Mouse (Mus musculus) ovary, adult 18-20 months (tissue): ENCODE results near the gene Syne3.

ENCODE experiments used
- DNase-seq: peaks from one replicate; pipeline ENCODE4 v3.0.0; 2022; ENCODE audit warnings: low spot score, mixed read lengths

Syne3 gene

GRCm38 (mm10) chr12:105025947-105026586, 16.5 kb upstream of the Syne3 start:
- no peak for DNase-seq

- no peak for DNase-seq
These were observed 15.8 kb upstream of the Syne3 start for GRCm38 (mm10) chr12:105025271-105025946.

- DNase-seq: no peak
These were observed 13.2 kb upstream of the Syne3 start for GRCm38 (mm10) chr12:105022776-105023175.

GRCm38 (mm10) chr12:105022141-105022540, 12.5 kb upstream of the Syne3 start:
- no peak for DNase-seq

GRCm38 (mm10) chr12:105021441-105022069, 11.9 kb upstream of the Syne3 start:
- no peak for DNase-seq

GRCm38 (mm10) chr12:105019359-105020219, 10.0 kb upstream of the Syne3 start:
- peak; percentile 82 for DNase-seq

GRCm38 (mm10) chr12:105016639-105017038, 7.0 kb upstream of the Syne3 start:
- no peak for DNase-seq

- no peak for DNase-seq
These were observed 6.6 kb upstream of the Syne3 start for GRCm38 (mm10) chr12:105016199-105016598.

- peak; percentile 54 for DNase-seq
These were observed 3.5 kb upstream of the Syne3 start for GRCm38 (mm10) chr12:105013065-105013464.

GRCm38 (mm10) chr12:105012314-105012713, 2.7 kb upstream of the Syne3 start:
- DNase-seq: no peak

GRCm38 (mm10) chr12:105011589-105011988, 2.0 kb upstream of the Syne3 start:
- DNase-seq: no peak

- no peak for DNase-seq
These were observed 693 bp upstream of the Syne3 start for GRCm38 (mm10) chr12:105010213-105010790.

- peak; percentile 52 for DNase-seq
These were observed 844 bp downstream of the Syne3 start for GRCm38 (mm10) chr12:105008752-105009178.

- DNase-seq: no peak
These were observed 1.5 kb downstream of the Syne3 start for GRCm38 (mm10) chr12:105008150-105008549.

GRCm38 (mm10) chr12:105005715-105005972, 4.0 kb downstream of the Syne3 start:
- DNase-seq: no peak

- peak; percentile 39 for DNase-seq
These were observed 4.5 kb downstream of the Syne3 start for GRCm38 (mm10) chr12:105004956-105005714.

- DNase-seq: no peak
These were observed 5.9 kb downstream of the Syne3 start for GRCm38 (mm10) chr12:105003715-105004114.

GRCm38 (mm10) chr12:105003158-105003557, 6.5 kb downstream of the Syne3 start:
- DNase-seq: no peak

GRCm38 (mm10) chr12:105002340-105003132, 7.1 kb downstream of the Syne3 start:
- DNase-seq: no peak

- DNase-seq: no peak
These were observed 8.3 kb downstream of the Syne3 start for GRCm38 (mm10) chr12:105001317-105001716.
